Mouse (Mus musculus): ENCODE data around the gene Nop2.
"Not testable (repeated sequence)": the region's sequence is repeated elsewhere in the genome, so short reads cannot be mapped to it uniquely, and the experiment has no call there.

Nop2 gene

GRCm38 (mm10) chr6:125153682-125154081 lies 22.0 kb downstream of the Nop2 start:
- DNase-seq (ENCODE audit: low spot score), result no peak

GRCm38 (mm10) chr6:125154550-125154949 lies 22.8 kb downstream of the Nop2 start:
- peak; percentile 31 for DNase-seq (ENCODE audit: low spot score)

- DNase-seq (ENCODE audit: low spot score), result no peak
These were observed 23.6 kb downstream of the Nop2 start for GRCm38 (mm10) chr6:125155262-125155661.

GRCm38 (mm10) chr6:125156491-125156890 lies 24.8 kb downstream of the Nop2 start:
- DNase-seq (ENCODE audit: low spot score), result no peak

GRCm38 (mm10) chr6:125156903-125157614 lies 25.4 kb downstream of the Nop2 start:
- peak; percentile 80 for DNase-seq (ENCODE audit: low spot score)

- DNase-seq (ENCODE audit: low spot score), result no peak
These were observed 27.3 kb downstream of the Nop2 start for GRCm38 (mm10) chr6:125158944-125159492.

- DNase-seq (ENCODE audit: low spot score), result no peak
These were observed 28.3 kb downstream of the Nop2 start for GRCm38 (mm10) chr6:125159773-125160557.

- no peak for DNase-seq (ENCODE audit: low spot score)
These were observed 28.8 kb downstream of the Nop2 start for GRCm38 (mm10) chr6:125160558-125160853.

GRCm38 (mm10) chr6:125160854-125161760 lies 29.4 kb downstream of the Nop2 start:
- peak; percentile 77 for DNase-seq (ENCODE audit: low spot score)

GRCm38 (mm10) chr6:125161971-125162370 lies 30.3 kb downstream of the Nop2 start:
- DNase-seq (ENCODE audit: low spot score), result peak; percentile 77

GRCm38 (mm10) chr6:125162615-125163305 lies 31.1 kb downstream of the Nop2 start:
- DNase-seq (ENCODE audit: low spot score), result not testable (repeated sequence)

- DNase-seq (ENCODE audit: low spot score), result peak; percentile 58
These were observed 32.3 kb downstream of the Nop2 start for GRCm38 (mm10) chr6:125163801-125164657.

GRCm38 (mm10) chr6:125164672-125165327 lies 33.1 kb downstream of the Nop2 start:
- peak; percentile 93 for DNase-seq (ENCODE audit: low spot score)

GRCm38 (mm10) chr6:125165328-125165891 lies 33.7 kb downstream of the Nop2 start:
- DNase-seq (ENCODE audit: low spot score), result peak; percentile 98

GRCm38 (mm10) chr6:125166051-125166751 lies 34.5 kb downstream of the Nop2 start, which contains the start of gene Gapdh:
TSS of gene Gapdh (minus strand) at chr6:125166467.
- peak; percentile 86 for DNase-seq (ENCODE audit: low spot score)

- DNase-seq (ENCODE audit: low spot score), result peak; percentile 62
These were observed 35.3 kb downstream of the Nop2 start for GRCm38 (mm10) chr6:125166861-125167650.

- no peak for DNase-seq (ENCODE audit: low spot score)
These were observed 36.4 kb downstream of the Nop2 start for GRCm38 (mm10) chr6:125168086-125168485.

GRCm38 (mm10) chr6:125170194-125170593 lies 38.5 kb downstream of the Nop2 start:
- no peak for DNase-seq (ENCODE audit: low spot score)
